Mouse (Mus musculus): ENCODE results near the gene Olfr573-ps1. TPM values are rescaled to one million over a fixed set of nuclear protein-coding genes. Genes with fewer than 3 reads are reported as not detected.

Olfr573-ps1 gene
- polyA plus RNA-seq (2012; rRNA removed): not detected in 2 replicates

GRCm38 (mm10) chr7:102942475-102942874, at the start of gene Olfr573-ps1:
Olfr573-ps1 (minus strand) TSS chr7:102942575.
- Histone ChIP-seq H3K4me1 (ENCODE audit: control insufficient read depth, insufficient read depth, insufficient read length) (no peaks in the 10 kb centered on the region), H3K36me3 (ENCODE audit: control insufficient read depth, insufficient read depth, low read length) (no peaks in the 10 kb centered on the region), H3K27me3 (ENCODE audit: control insufficient read depth, insufficient read depth, low read length) (no peaks in the 10 kb centered on the region), H3K4me3 (ENCODE audit: extremely low read depth, insufficient read depth, insufficient read length) (no peak within 1 kb of the TSS), H3K27ac (ENCODE audit: insufficient read depth, low read length) (no peak within 1 kb of the TSS)
- DNase-seq (ENCODE audit: low read depth in 1 of 2, low spot score in 2 of 2): no peak
- 88% methylated on average over 2 of the region's 2 CpGs for WGBS
- TF ChIP-seq CTCF (IDR thresholded peaks at IDR 0.05; ENCODE audit: extremely low read depth, insufficient read depth, insufficient read length, insufficient replicate concordance) (no peak), POLR2A (IDR thresholded peaks at IDR 0.05; ENCODE audit: low read depth, low read length) (no peak)

GRCm38 (mm10) chr7:102989224-102989623, 46.8 kb upstream of the Olfr573-ps1 start, which contains the start of gene Olfr578:
Olfr578 (minus strand) TSS chr7:102989324.
- Histone ChIP-seq H3K27me3 (ENCODE audit: control insufficient read depth, insufficient read depth, low read length) (no peaks in the 10 kb centered on the region), H3K4me1 (ENCODE audit: control insufficient read depth, insufficient read depth, insufficient read length) (no peaks in the 10 kb centered on the region), H3K4me3 (ENCODE audit: extremely low read depth, insufficient read depth, insufficient read length) (no peak within 1 kb of the TSS), H3K27ac (ENCODE audit: insufficient read depth, low read length) (no peak within 1 kb of the TSS), H3K36me3 (ENCODE audit: control insufficient read depth, insufficient read depth, low read length) (no peaks in the 10 kb centered on the region)
- 67% methylated on average over 3 of the region's 3 CpGs for WGBS
- DNase-seq (ENCODE audit: low read depth in 1 of 2, low spot score in 2 of 2): no peak
- no peak for TF ChIP-seq CTCF (IDR thresholded peaks at IDR 0.05; ENCODE audit: extremely low read depth, insufficient read depth, insufficient read length, insufficient replicate concordance)
- no peak for TF ChIP-seq POLR2A (IDR thresholded peaks at IDR 0.05; ENCODE audit: low read depth, low read length)

- 83% methylated on average over 2 of the region's 2 CpGs for WGBS
- Histone ChIP-seq H3K4me1 (ENCODE audit: control insufficient read depth, insufficient read depth, insufficient read length) (no peaks in the 10 kb centered on the region), H3K27me3 (ENCODE audit: control insufficient read depth, insufficient read depth, low read length) (no peaks in the 10 kb centered on the region), H3K27ac (ENCODE audit: insufficient read depth, low read length) (no peak within 1 kb of the TSS), H3K4me3 (ENCODE audit: extremely low read depth, insufficient read depth, insufficient read length) (no peak within 1 kb of the TSS), H3K36me3 (ENCODE audit: control insufficient read depth, insufficient read depth, low read length) (no peaks in the 10 kb centered on the region)
- TF ChIP-seq CTCF (IDR thresholded peaks at IDR 0.05; ENCODE audit: extremely low read depth, insufficient read depth, insufficient read length, insufficient replicate concordance): no peak
- no peak for DNase-seq (ENCODE audit: low read depth in 1 of 2, low spot score in 2 of 2)
These were observed 33.5 kb upstream of the Olfr573-ps1 start, which contains the start of gene Olfr577 for GRCm38 (mm10) chr7:102975843-102976242. Olfr577 (minus strand) TSS chr7:102975943.

- WGBS: 33% methylated on average over 1 of the region's 1 CpGs
- no peak overlapping the region for H3K27ac ChIP-seq (ENCODE audit: insufficient read depth, low read length)
- no peak for DNase-seq (ENCODE audit: low read depth in 1 of 2, low spot score in 2 of 2)
- no peak overlapping the region for H3K4me3 ChIP-seq (ENCODE audit: extremely low read depth, insufficient read depth, insufficient read length)
- H3K27me3 ChIP-seq (ENCODE audit: control insufficient read depth, insufficient read depth, low read length): no peaks in the 10 kb centered on the region
- TF ChIP-seq POLR2A (IDR thresholded peaks at IDR 0.05; ENCODE audit: low read depth, low read length) (no peak), CTCF (IDR thresholded peaks at IDR 0.05; ENCODE audit: extremely low read depth, insufficient read depth, insufficient read length, insufficient replicate concordance) (no peak)
- no peaks in the 10 kb centered on the region for H3K4me1 ChIP-seq (ENCODE audit: control insufficient read depth, insufficient read depth, insufficient read length)
- no peaks in the 10 kb centered on the region for H3K36me3 ChIP-seq (ENCODE audit: control insufficient read depth, insufficient read depth, low read length)
These were observed 32.0 kb upstream of the Olfr573-ps1 start for GRCm38 (mm10) chr7:102974399-102974798.

GRCm38 (mm10) chr7:102962360-102962759, 20.0 kb upstream of the Olfr573-ps1 start, which contains the start of gene Olfr576:
Olfr576 (plus strand) TSS chr7:102962660.
- H3K36me3 ChIP-seq (ENCODE audit: control insufficient read depth, insufficient read depth, low read length): no peaks in the 10 kb centered on the region
- H3K4me1 ChIP-seq (ENCODE audit: control insufficient read depth, insufficient read depth, insufficient read length): no peaks in the 10 kb centered on the region
- no peak within 1 kb of the TSS for H3K27ac ChIP-seq (ENCODE audit: insufficient read depth, low read length)
- 38% methylated on average over 2 of the region's 2 CpGs for WGBS
- no peak for TF ChIP-seq POLR2A (IDR thresholded peaks at IDR 0.05; ENCODE audit: low read depth, low read length)
- TF ChIP-seq CTCF (IDR thresholded peaks at IDR 0.05; ENCODE audit: extremely low read depth, insufficient read depth, insufficient read length, insufficient replicate concordance): no peak
- H3K4me3 ChIP-seq (ENCODE audit: extremely low read depth, insufficient read depth, insufficient read length): no peak within 1 kb of the TSS
- no peak for DNase-seq (ENCODE audit: low read depth in 1 of 2, low spot score in 2 of 2)
- H3K27me3 ChIP-seq (ENCODE audit: control insufficient read depth, insufficient read depth, low read length): no peaks in the 10 kb centered on the region

GRCm38 (mm10) chr7:102958593-102958992, 16.2 kb upstream of the Olfr573-ps1 start, which contains the start of gene Olfr575:
Olfr575 (minus strand) TSS chr7:102958775.
- Histone ChIP-seq H3K4me3 (ENCODE audit: extremely low read depth, insufficient read depth, insufficient read length) (no peak within 1 kb of the TSS), H3K27ac (ENCODE audit: insufficient read depth, low read length) (no peak within 1 kb of the TSS), H3K4me1 (ENCODE audit: control insufficient read depth, insufficient read depth, insufficient read length) (no peaks in the 10 kb centered on the region), H3K27me3 (ENCODE audit: control insufficient read depth, insufficient read depth, low read length) (no peaks in the 10 kb centered on the region), H3K36me3 (ENCODE audit: control insufficient read depth, insufficient read depth, low read length) (no peaks in the 10 kb centered on the region)
- 56% methylated on average over 1 of the region's 1 CpGs for WGBS
- DNase-seq (ENCODE audit: low read depth in 1 of 2, low spot score in 2 of 2): no peak
- no peak for TF ChIP-seq CTCF (IDR thresholded peaks at IDR 0.05; ENCODE audit: extremely low read depth, insufficient read depth, insufficient read length, insufficient replicate concordance)
- no peak for TF ChIP-seq POLR2A (IDR thresholded peaks at IDR 0.05; ENCODE audit: low read depth, low read length)

GRCm38 (mm10) chr7:102958137-102958536, 15.8 kb upstream of the Olfr573-ps1 start:
- TF ChIP-seq POLR2A (IDR thresholded peaks at IDR 0.05; ENCODE audit: low read depth, low read length) (no peak), CTCF (IDR thresholded peaks at IDR 0.05; ENCODE audit: extremely low read depth, insufficient read depth, insufficient read length, insufficient replicate concordance) (no peak)
- no peaks in the 10 kb centered on the region for H3K36me3 ChIP-seq (ENCODE audit: control insufficient read depth, insufficient read depth, low read length)
- DNase-seq (ENCODE audit: low read depth in 1 of 2, low spot score in 2 of 2): no peak
- H3K27ac ChIP-seq (ENCODE audit: insufficient read depth, low read length): no peak overlapping the region
- no peak overlapping the region for H3K4me3 ChIP-seq (ENCODE audit: extremely low read depth, insufficient read depth, insufficient read length)
- no peaks in the 10 kb centered on the region for H3K4me1 ChIP-seq (ENCODE audit: control insufficient read depth, insufficient read depth, insufficient read length)
- H3K27me3 ChIP-seq (ENCODE audit: control insufficient read depth, insufficient read depth, low read length): no peaks in the 10 kb centered on the region
- 77% methylated on average over 3 of the region's 3 CpGs for WGBS

Measured in spleen, adult 2 months (tissue).